Mouse (Mus musculus): ENCODE results near the gene Prrc2a. TPM values are rescaled to one million over a fixed set of nuclear protein-coding genes. Genes with fewer than 3 reads are reported as not detected.

The Prrc2a gene
- polyA plus RNA-seq, 1 experiment = 1,479 TPM

Other genes with a start within 250 kb of the Prrc2a start
- gene Neu1, start 233.6 kb downstream of the Prrc2a start, polyA plus RNA-seq (2012) = 52.4 and 79.9 TPM in 2 replicates
- gene Hspa1b, start 205.7 kb downstream of the Prrc2a start, polyA plus RNA-seq (2012) = 425 and 1,961 TPM in 2 replicates
- 0.52 TPM in 1 of 2 replicates, not detected in the other for gene Gm20481, start 195.0 kb downstream of the Prrc2a start, polyA plus RNA-seq (2012)
- gene Hspa1a, start 192.7 kb downstream of the Prrc2a start, polyA plus RNA-seq (2012) = 239 and 1,296 TPM in 2 replicates
- gene Hspa1l, start 192.2 kb downstream of the Prrc2a start, polyA plus RNA-seq (2012) = 0.06 TPM in 1 of 2 replicates, not detected in the other
- 154 and 167 TPM in 2 replicates for gene Lsm2, start 183.0 kb downstream of the Prrc2a start, polyA plus RNA-seq (2012)
- 841 and 875 TPM in 2 replicates for gene Vars, start 163.9 kb downstream of the Prrc2a start, polyA plus RNA-seq (2012)
- 0.24 and 0.38 TPM in 2 replicates for gene Vwa7, start 148.3 kb downstream of the Prrc2a start, polyA plus RNA-seq (2012)
- 6.0 and 11.9 TPM in 2 replicates for gene Sapcd1, start 136.9 kb downstream of the Prrc2a start, polyA plus RNA-seq (2012)
- 3.4 and 5.4 TPM in 2 replicates for gene Msh5, start 118.2 kb downstream of the Prrc2a start, polyA plus RNA-seq (2012)
- 109 and 129 TPM in 2 replicates for gene Clic1, start 114.9 kb downstream of the Prrc2a start, polyA plus RNA-seq (2012)
- gene Ddah2, start 105.9 kb downstream of the Prrc2a start, polyA plus RNA-seq (2012) = 33.8 and 58.4 TPM in 2 replicates
- gene Ly6g6c, start 99.5 kb downstream of the Prrc2a start, polyA plus RNA-seq (2012) = 0.09 TPM in 1 of 2 replicates, not detected in the other
- gene Mpig6b, start 98.7 kb downstream of the Prrc2a start, polyA plus RNA-seq (2012) = 0.04 TPM in 1 of 2 replicates, not detected in the other
- gene Ly6g6e, start 88.0 kb downstream of the Prrc2a start, polyA plus RNA-seq (2012) = not detected in 2 replicates
- 0.26 TPM in 1 of 2 replicates, not detected in the other for gene Ly6g6d, start 86.8 kb downstream of the Prrc2a start, polyA plus RNA-seq (2012)
- 0.06 and 0.28 TPM in 2 replicates for gene Ly6g6f, start 79.3 kb downstream of the Prrc2a start, polyA plus RNA-seq (2012)
- gene Abhd16a, start 75.6 kb downstream of the Prrc2a start, polyA plus RNA-seq (2012) = 118 and 123 TPM in 2 replicates
- gene Ly6g5c, start 56.6 kb downstream of the Prrc2a start, polyA plus RNA-seq (2012) = not detected in 2 replicates
- gene Ly6g5b, start 49.5 kb downstream of the Prrc2a start, polyA plus RNA-seq (2012) = 0.45 and 0.69 TPM in 2 replicates
- gene Gpank1, start 43.4 kb downstream of the Prrc2a start, polyA plus RNA-seq (2012) = 73.8 and 84.9 TPM in 2 replicates
- gene Csnk2b, start 42.8 kb downstream of the Prrc2a start, polyA plus RNA-seq (2012) = 77.7 and 78.6 TPM in 2 replicates
- 4.1 and 4.4 TPM in 2 replicates for gene D17H6S53E, start 38.5 kb downstream of the Prrc2a start, polyA plus RNA-seq (2012)
- 0.37 and 0.84 TPM in 2 replicates for gene Apom, start 32.8 kb downstream of the Prrc2a start, polyA plus RNA-seq (2012)
- 683 and 812 TPM in 2 replicates for gene Bag6, start 29.7 kb downstream of the Prrc2a start, polyA plus RNA-seq (2012)
- 3.5 and 4.0 TPM in 2 replicates for gene Aif1, start 11.2 kb upstream of the Prrc2a start, polyA plus RNA-seq (2012)
- 3.8 and 6.6 TPM in 2 replicates for gene Lst1, start 23.5 kb upstream of the Prrc2a start, polyA plus RNA-seq (2012)
- gene Ltb, start 29.5 kb upstream of the Prrc2a start, polyA plus RNA-seq (2012) = 14.0 and 15.6 TPM in 2 replicates
- 12.8 and 21.1 TPM in 2 replicates for gene Tnf, start 37.1 kb upstream of the Prrc2a start, polyA plus RNA-seq (2012)
- gene Lta, start 40.5 kb upstream of the Prrc2a start, polyA plus RNA-seq (2012) = 0.10 and 0.22 TPM in 2 replicates
- gene Gm16181, start 55.9 kb upstream of the Prrc2a start, polyA plus RNA-seq (2012) = not detected in 2 replicates
- 5.5 and 9.2 TPM in 2 replicates for gene Atp6v1g2, start 68.8 kb upstream of the Prrc2a start, polyA plus RNA-seq (2012)
- gene Nfkbil1, start 70.9 kb upstream of the Prrc2a start, polyA plus RNA-seq (2012) = 42.2 and 43.8 TPM in 2 replicates
- 404 and 440 TPM in 2 replicates for gene Ddx39b, start 76.8 kb upstream of the Prrc2a start, polyA plus RNA-seq (2012)
- gene H2-D1, start 97.8 kb upstream of the Prrc2a start, polyA plus RNA-seq (2012) = 854 and 953 TPM in 2 replicates
- not detected in 2 replicates for gene H2-Q1, start 155.5 kb upstream of the Prrc2a start, polyA plus RNA-seq (2012)
- gene H2-Q2, start 177.3 kb upstream of the Prrc2a start, polyA plus RNA-seq (2012) = not detected in 2 replicates
- gene H2-Q4, start 214.7 kb upstream of the Prrc2a start, polyA plus RNA-seq (2012) = 178 and 252 TPM in 2 replicates

Measured in megakaryocyte-erythroid progenitor cell, adult 5 weeks (primary cell).